Mouse (Mus musculus): ENCODE data around the gene Cfap157. TPM values are rescaled to one million over a fixed set of nuclear protein-coding genes. Genes with fewer than 3 reads are reported as not detected.
A peak's percentile ranks its signal among the peaks of the same experiment; 100 is the strongest.

Cfap157 gene
- polyA plus RNA-seq, 1 experiment from 2014 or later = 0.10 TPM

GRCm38 (mm10) chr2:32775359-32776074, 8.7 kb downstream of the Cfap157 start, which contains the start of the genes Ttc16 and Ptrh1:
TSS of gene Ttc16 (minus strand) at chr2:32775633.
TSS of gene Ptrh1 (plus strand) at chr2:32775786.
- ATAC-seq (ENCODE audit: insufficient read depth, low FRiP score) = peak; percentile 96
- Histone ChIP-seq H3K27me3 (ENCODE audit: control insufficient read depth, insufficient read depth, low read length) (no peaks in the 10 kb centered on the region), H3K4me3 (replicated peaks; ENCODE audit: low read length) (peak within 1 kb of the TSS; percentile 58), H3K9me3 (replicated peaks; ENCODE audit: control insufficient read depth, low read length) (no peaks in the 10 kb centered on the region), H3K4me1 (ENCODE audit: control insufficient read depth, insufficient read depth, low read length) (peaks cover 18% of the 10 kb centered on the region), H3K27ac (ENCODE audit: low read length) (no peak within 1 kb of the TSS), H3K9ac (ENCODE audit: low read length) (peak within 1 kb of the TSS; percentile 68), H3K36me3 (ENCODE audit: control insufficient read depth, insufficient read depth, low read length) (no peaks in the 10 kb centered on the region), H3K4me2 (ENCODE audit: low read depth, low read length) (peak within 1 kb of the TSS; percentile 92)
- under 1% methylated on average over 46 of the region's 46 CpGs for WGBS

GRCm38 (mm10) chr2:32772626-32773279, 11.5 kb downstream of the Cfap157 start:
- no peaks in the 10 kb centered on the region for H3K27me3 ChIP-seq (ENCODE audit: control insufficient read depth, insufficient read depth, low read length)
- no peaks in the 10 kb centered on the region for H3K36me3 ChIP-seq (ENCODE audit: control insufficient read depth, insufficient read depth, low read length)
- H3K4me1 ChIP-seq (ENCODE audit: control insufficient read depth, insufficient read depth, low read length) = peaks cover 18% of the 10 kb centered on the region
- ATAC-seq (ENCODE audit: insufficient read depth, low FRiP score) = no peak
- H3K4me3 ChIP-seq (replicated peaks; ENCODE audit: low read length) = no peak overlapping the region
- no peak overlapping the region for H3K9ac ChIP-seq (ENCODE audit: low read length)
- 72% methylated on average over 8 of the region's 8 CpGs for WGBS
- H3K4me2 ChIP-seq (ENCODE audit: low read depth, low read length) = no peak overlapping the region
- H3K9me3 ChIP-seq (replicated peaks; ENCODE audit: control insufficient read depth, low read length) = no peaks in the 10 kb centered on the region
- H3K27ac ChIP-seq (ENCODE audit: low read length) = no peak overlapping the region

- Histone ChIP-seq H3K9me3 (replicated peaks; ENCODE audit: control insufficient read depth, low read length) (no peaks in the 10 kb centered on the region), H3K4me2 (ENCODE audit: low read depth, low read length) (no peak overlapping the region), H3K27me3 (ENCODE audit: control insufficient read depth, insufficient read depth, low read length) (no peaks in the 10 kb centered on the region), H3K27ac (ENCODE audit: low read length) (no peak overlapping the region), H3K4me1 (ENCODE audit: control insufficient read depth, insufficient read depth, low read length) (peaks cover 18% of the 10 kb centered on the region), H3K9ac (ENCODE audit: low read length) (no peak overlapping the region), H3K4me3 (replicated peaks; ENCODE audit: low read length) (no peak overlapping the region), H3K36me3 (ENCODE audit: control insufficient read depth, insufficient read depth, low read length) (no peaks in the 10 kb centered on the region)
- no peak for ATAC-seq (ENCODE audit: insufficient read depth, low FRiP score)
- whole genome bisulfite sequencing = 26% methylated on average over 12 of the region's 12 CpGs
Measured at GRCm38 (mm10) chr2:32771886-32772285, 12.3 kb downstream of the Cfap157 start.

- H3K27ac ChIP-seq (ENCODE audit: low read length) = no peak overlapping the region
- 78% methylated on average over 5 of the region's 5 CpGs for WGBS
- no peaks in the 10 kb centered on the region for H3K36me3 ChIP-seq (ENCODE audit: control insufficient read depth, insufficient read depth, low read length)
- H3K27me3 ChIP-seq (ENCODE audit: control insufficient read depth, insufficient read depth, low read length) = no peaks in the 10 kb centered on the region
- H3K4me3 ChIP-seq (replicated peaks; ENCODE audit: low read length) = no peak overlapping the region
- H3K4me2 ChIP-seq (ENCODE audit: low read depth, low read length) = no peak overlapping the region
- ATAC-seq (ENCODE audit: insufficient read depth, low FRiP score) = no peak
- no peak overlapping the region for H3K9ac ChIP-seq (ENCODE audit: low read length)
- H3K9me3 ChIP-seq (replicated peaks; ENCODE audit: control insufficient read depth, low read length) = no peaks in the 10 kb centered on the region
- H3K4me1 ChIP-seq (ENCODE audit: control insufficient read depth, insufficient read depth, low read length) = peaks cover 5% of the 10 kb centered on the region; the same call in 1 of the 2 replicates
Measured at GRCm38 (mm10) chr2:32769327-32770085, 14.7 kb downstream of the Cfap157 start.

GRCm38 (mm10) chr2:32768661-32769285, 15.5 kb downstream of the Cfap157 start:
- 43% methylated on average over 19 of the region's 19 CpGs for WGBS
- Histone ChIP-seq H3K36me3 (ENCODE audit: control insufficient read depth, insufficient read depth, low read length) (no peaks in the 10 kb centered on the region), H3K9me3 (replicated peaks; ENCODE audit: control insufficient read depth, low read length) (no peaks in the 10 kb centered on the region), H3K4me2 (ENCODE audit: low read depth, low read length) (no peak overlapping the region), H3K4me3 (replicated peaks; ENCODE audit: low read length) (no peak overlapping the region), H3K27ac (ENCODE audit: low read length) (no peak overlapping the region), H3K4me1 (ENCODE audit: control insufficient read depth, insufficient read depth, low read length) (peaks cover 5% of the 10 kb centered on the region; the same call in 1 of the 2 replicates), H3K27me3 (ENCODE audit: control insufficient read depth, insufficient read depth, low read length) (no peaks in the 10 kb centered on the region), H3K9ac (ENCODE audit: low read length) (no peak overlapping the region)
- ATAC-seq (ENCODE audit: insufficient read depth, low FRiP score) = no peak

GRCm38 (mm10) chr2:32767241-32767640, 17.0 kb downstream of the Cfap157 start:
- WGBS = 69% methylated on average over 12 of the region's 12 CpGs

GRCm38 (mm10) chr2:32763353-32763752, 20.9 kb downstream of the Cfap157 start:
- no peak overlapping the region for H3K4me3 ChIP-seq (replicated peaks; ENCODE audit: low read length)
- H3K27ac ChIP-seq (ENCODE audit: low read length) = no peak overlapping the region
- H3K4me1 ChIP-seq (ENCODE audit: control insufficient read depth, insufficient read depth, low read length) = no peaks in the 10 kb centered on the region
- no peaks in the 10 kb centered on the region for H3K27me3 ChIP-seq (ENCODE audit: control insufficient read depth, insufficient read depth, low read length)
- H3K36me3 ChIP-seq (ENCODE audit: control insufficient read depth, insufficient read depth, low read length) = no peaks in the 10 kb centered on the region
- no peaks in the 10 kb centered on the region for H3K9me3 ChIP-seq (replicated peaks; ENCODE audit: control insufficient read depth, low read length)
- no peak overlapping the region for H3K4me2 ChIP-seq (ENCODE audit: low read depth, low read length)
- WGBS = 76% methylated on average over 3 of the region's 3 CpGs
- no peak overlapping the region for H3K9ac ChIP-seq (ENCODE audit: low read length)
- ATAC-seq (ENCODE audit: insufficient read depth, low FRiP score) = no peak

More at GRCm38 (mm10) chr2:32767241-32767640, 17.0 kb downstream of the Cfap157 start:
- no peak overlapping the region for H3K9ac ChIP-seq (ENCODE audit: low read length)
- H3K4me2 ChIP-seq (ENCODE audit: low read depth, low read length) = no peak overlapping the region
- no peak overlapping the region for H3K4me3 ChIP-seq (replicated peaks; ENCODE audit: low read length)
- no peaks in the 10 kb centered on the region for H3K9me3 ChIP-seq (replicated peaks; ENCODE audit: control insufficient read depth, low read length)
- no peak for ATAC-seq (ENCODE audit: insufficient read depth, low FRiP score)
- peaks cover 5% of the 10 kb centered on the region; the same call in 1 of the 2 replicates for H3K4me1 ChIP-seq (ENCODE audit: control insufficient read depth, insufficient read depth, low read length)
- no peak overlapping the region for H3K27ac ChIP-seq (ENCODE audit: low read length)
- no peaks in the 10 kb centered on the region for H3K27me3 ChIP-seq (ENCODE audit: control insufficient read depth, insufficient read depth, low read length)
- H3K36me3 ChIP-seq (ENCODE audit: control insufficient read depth, insufficient read depth, low read length) = no peaks in the 10 kb centered on the region

- Histone ChIP-seq H3K27me3 (ENCODE audit: control insufficient read depth, insufficient read depth, low read length) (no peaks in the 10 kb centered on the region), H3K36me3 (ENCODE audit: control insufficient read depth, insufficient read depth, low read length) (no peaks in the 10 kb centered on the region), H3K9me3 (replicated peaks; ENCODE audit: control insufficient read depth, low read length) (no peaks in the 10 kb centered on the region), H3K4me1 (ENCODE audit: control insufficient read depth, insufficient read depth, low read length) (peaks cover 3% of the 10 kb centered on the region; the same call in 1 of the 2 replicates), H3K9ac (ENCODE audit: low read length) (no peak overlapping the region), H3K27ac (ENCODE audit: low read length) (no peak overlapping the region), H3K4me2 (ENCODE audit: low read depth, low read length) (no peak overlapping the region), H3K4me3 (replicated peaks; ENCODE audit: low read length) (no peak overlapping the region)
- WGBS = 89% methylated on average over 4 of the region's 4 CpGs
- no peak for ATAC-seq (ENCODE audit: insufficient read depth, low FRiP score)
Measured at GRCm38 (mm10) chr2:32761859-32762258, 22.4 kb downstream of the Cfap157 start.
